Mouse (Mus musculus) thymus, adult 2 months (tissue): ENCODE data around the gene Tbx15.

Source experiments
- CTCF ChIP-seq: fragments of 200-500 bp; IDR thresholded peaks from 2 replicates; pipeline ENCODE4 v1.5.1; 2012; ENCODE audit warnings: mild to moderate bottlenecking, control low read depth, low read length, moderate library complexity, borderline replicate concordance; ENCODE audit not compliant: control insufficient read depth, poor library complexity, insufficient read depth; ENCODE audit errors: extremely low read depth
- POLR2A ChIP-seq: fragments of 200-500 bp; IDR thresholded peaks from 2 replicates; pipeline ENCODE4 v1.6.1; 2012; ENCODE audit warnings: mild to moderate bottlenecking, low read length, control low read depth, moderate library complexity; ENCODE audit not compliant: control insufficient read depth, poor library complexity, insufficient read depth; ENCODE audit errors: extremely low read depth

- TF ChIP-seq CTCF = no peak
- TF ChIP-seq POLR2A = no peak
These were observed 12.4 kb upstream of the Tbx15 start for GRCm38 (mm10) chr3:99227807-99228206.
